Comparison of ENCODE assay signal across 7 mouse cellular contexts in genomic region chr5:34368551-34369290, GRCm38 (mm10). TPM values are rescaled to one million over a fixed set of nuclear protein-coding genes. Genes with fewer than 3 reads are reported as not detected.
DNase-seq lines count a peak whose midpoint lies in the region; ATAC-seq lines count a peak whose summit lies in the region.

No protein-coding gene starts in this region.

- peak overlapping the region; percentile 85 for H3K27ac ChIP-seq in forebrain, embryonic 13.5 days
- peak overlapping the region; percentile 71 for H3K27ac ChIP-seq in liver, embryonic 11.5 days (ENCODE audit: low read depth, low read length)
- H3K27ac ChIP-seq in stomach, embryonic 15.5 days, result peak overlapping the region; percentile 74

- WGBS in forebrain, embryonic 13.5 days, result 64% methylated on average over 7 of the region's 7 CpGs
- 69% methylated on average over 7 of the region's 7 CpGs for WGBS in liver, embryonic 11.5 days
- WGBS in stomach, embryonic 15.5 days, result 68% methylated on average over 7 of the region's 7 CpGs

- no peaks in the 10 kb centered on the region for H3K27me3 ChIP-seq in forebrain, embryonic 13.5 days
- H3K27me3 ChIP-seq in liver, embryonic 11.5 days (replicated peaks; ENCODE audit: control insufficient read depth, insufficient read depth, low read length), result no peaks in the 10 kb centered on the region
- H3K27me3 ChIP-seq in stomach, embryonic 15.5 days (replicated peaks), result no peaks in the 10 kb centered on the region

- H3K4me1 ChIP-seq in forebrain, embryonic 13.5 days, result peaks cover 26% of the 10 kb centered on the region
- H3K4me1 ChIP-seq in liver, embryonic 11.5 days (replicated peaks; ENCODE audit: control insufficient read depth, insufficient read depth, low read length), result peaks cover 10% of the 10 kb centered on the region
- H3K4me1 ChIP-seq in stomach, embryonic 15.5 days, result peaks cover 16% of the 10 kb centered on the region

- H3K4me3 ChIP-seq in forebrain, embryonic 13.5 days, result peak overlapping the region; percentile 96
- H3K4me3 ChIP-seq in liver, embryonic 11.5 days (ENCODE audit: low read depth, low read length), result peak overlapping the region; percentile 96
- peak overlapping the region; percentile 86 for H3K4me3 ChIP-seq in stomach, embryonic 15.5 days (replicated peaks)

- peak overlapping the region; percentile 77 for H3K9ac ChIP-seq in forebrain, embryonic 13.5 days
- H3K9ac ChIP-seq in liver, embryonic 11.5 days (ENCODE audit: low read depth, low read length), result peak overlapping the region; percentile 82
- peak overlapping the region; percentile 41; the same call in 1 of the 2 replicates for H3K9ac ChIP-seq in stomach, embryonic 15.5 days

- DNase-seq in spleen, adult 12 weeks (ENCODE audit: low spot score), result peak; percentile 2
- DNase-seq in spleen, postnatal 36 days (ENCODE audit: low spot score in 2 of 2), result no peak
- DNase-seq in liver, embryonic 11.5 days (ENCODE audit: low spot score), result peak; percentile 38
- DNase-seq in gastrocnemius, adult 18-20 months (ENCODE audit: low spot score), result no peak
- no peak for DNase-seq in layer of hippocampus, postnatal 36 days

- H3K9me3 ChIP-seq in forebrain, embryonic 13.5 days (replicated peaks), result no peaks in the 10 kb centered on the region
- no peaks in the 10 kb centered on the region for H3K9me3 ChIP-seq in liver, embryonic 11.5 days (ENCODE audit: control insufficient read depth, low read length)
- no peaks in the 10 kb centered on the region for H3K9me3 ChIP-seq in stomach, embryonic 15.5 days

- H3K36me3 ChIP-seq in forebrain, embryonic 13.5 days (ENCODE audit: poor library complexity, severe bottlenecking), result peaks cover 8% of the 10 kb centered on the region; the same call in 1 of the 2 replicates
- H3K36me3 ChIP-seq in liver, embryonic 11.5 days (ENCODE audit: control insufficient read depth, insufficient read depth, low read length), result no peaks in the 10 kb centered on the region; the same call in 1 of the 2 replicates
- H3K36me3 ChIP-seq in stomach, embryonic 15.5 days, result no peaks in the 10 kb centered on the region

- ATAC-seq in forebrain, embryonic 13.5 days, result no peak
- ATAC-seq in liver, embryonic 11.5 days (replicated peaks; ENCODE audit: low FRiP score), result no peak
- no peak for ATAC-seq in stomach, embryonic 15.5 days (ENCODE audit: insufficient read depth, low FRiP score, low read depth)

- peak overlapping the region; percentile 67 for H3K4me2 ChIP-seq in forebrain, embryonic 13.5 days
- H3K4me2 ChIP-seq in liver, embryonic 11.5 days, result peak overlapping the region; percentile 86
- peak overlapping the region; percentile 59 for H3K4me2 ChIP-seq in stomach, embryonic 15.5 days

RNA-seq across cellular contexts. Expression of gene Fam193a, which starts 1.0 kb away (rescaled TPM):
- polyA plus RNA-seq in forebrain, embryonic 13.5 days (2015; fragmentation: Nextera tagmentation; extraction: Ambion mirVana), result 19.0 and 19.3 TPM in 2 replicates
- polyA plus RNA-seq in liver, embryonic 11.5 days (2014; fragmentation: Nextera tagmentation; extraction: Ambion mirVana), result 8.8 and 8.9 TPM in 2 replicates
- 10.3 and 11.8 TPM in 2 replicates for polyA plus RNA-seq in stomach, embryonic 15.5 days (2015; fragmentation: Nextera tagmentation; extraction: Ambion mirVana)
- total RNA-seq in gastrocnemius, adult 18-20 months (2021), result 10 to 100 TPM; 14.6 to 15.2 TPM
- 10 to 100 TPM; 41.3 to 42.7 TPM for total RNA-seq in layer of hippocampus, postnatal 36 days (2021)

RNA-seq across cellular contexts. Expression of gene Rnf4, which starts 32.6 kb away (rescaled TPM):
- 153 and 162 TPM in 2 replicates for polyA plus RNA-seq in forebrain, embryonic 13.5 days (2015; fragmentation: Nextera tagmentation; extraction: Ambion mirVana)
- polyA plus RNA-seq in liver, embryonic 11.5 days (2014; fragmentation: Nextera tagmentation; extraction: Ambion mirVana), result 151 and 174 TPM in 2 replicates
- polyA plus RNA-seq in stomach, embryonic 15.5 days (2015; fragmentation: Nextera tagmentation; extraction: Ambion mirVana), result 138 and 151 TPM in 2 replicates
- total RNA-seq in gastrocnemius, adult 18-20 months (2021), result 10 to 100 TPM; 18.1 to 18.6 TPM
- total RNA-seq in layer of hippocampus, postnatal 36 days (2021), result 10 to 100 TPM; 84.8 to 85.9 TPM

Comparison
In these comparisons a context has a peak if more than half of its experiments do, and no peak if none do; other contexts are left out.
1. DNase-seq: peak in spleen, adult 12 weeks (single experiment) and liver, embryonic 11.5 days (single experiment); none in spleen, postnatal 36 days (0 of 2), gastrocnemius, adult 18-20 months (single experiment) and layer of hippocampus, postnatal 36 days (0 of 2).
2. Peak in every context shown above with its lines, with median percentiles within 50 percentile points of each other: H3K27ac ChIP-seq, H3K4me2 ChIP-seq, H3K4me3 ChIP-seq and H3K9ac ChIP-seq.